In the genomic region with DNA sequence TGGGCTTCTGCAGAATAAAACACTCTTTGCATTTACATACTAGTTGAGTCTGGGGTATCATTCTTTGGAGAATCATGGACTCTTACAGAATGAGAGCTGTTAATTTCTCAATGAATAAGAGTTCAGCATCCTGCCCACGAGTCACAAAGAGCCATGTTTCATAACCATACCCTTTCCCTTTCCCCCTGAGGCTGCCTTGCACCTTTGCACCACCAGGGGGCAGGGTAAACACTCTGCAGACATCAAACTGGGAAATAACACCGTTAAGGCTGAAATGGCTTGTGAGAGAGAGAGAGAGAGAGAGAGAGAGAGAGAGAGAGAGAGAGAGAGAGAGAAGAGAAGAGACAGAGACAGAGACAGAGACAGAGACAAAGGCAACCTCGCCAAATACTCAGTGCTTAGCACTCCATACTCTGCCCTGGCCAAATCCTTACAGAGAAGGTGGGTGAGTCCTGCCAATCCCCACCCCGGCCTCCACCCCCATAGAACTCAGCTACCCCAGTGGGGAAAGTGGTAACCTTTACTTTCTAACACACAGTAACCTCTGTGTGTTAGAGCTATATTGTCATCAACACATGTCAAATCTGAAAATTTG, we compare ENCODE assay signal across 9 mouse cellular contexts. TPM values are rescaled to one million over a fixed set of nuclear protein-coding genes. Genes with fewer than 3 reads are reported as not detected.
DNase-seq lines count a peak whose midpoint lies in the region; ATAC-seq lines count a peak whose summit lies in the region.
"Had no signal": no experiment of that assay in that cellular context is flagged by ENCODE, and none has a peak within 500 bp of the region (broad histone marks: within the 10 kb centered on the region; RNA-seq: fewer than 3 reads in every experiment).

No protein-coding gene starts in this region.

- H3K9me3 ChIP-seq in hindbrain, embryonic 10.5 days = no peaks in the 10 kb centered on the region
- no peaks in the 10 kb centered on the region for H3K9me3 ChIP-seq in hindbrain, embryonic 16.5 days (ENCODE audit: control insufficient read depth, low read length)

- H3K27ac ChIP-seq in hindbrain, embryonic 10.5 days = no peak overlapping the region
- no peak overlapping the region for H3K27ac ChIP-seq in hindbrain, embryonic 16.5 days (ENCODE audit: low read depth, low read length)

- 40% methylated on average over 4 of the region's 4 CpGs for WGBS in hindbrain, embryonic 10.5 days
- WGBS in hindbrain, embryonic 16.5 days = 27% methylated on average over 4 of the region's 4 CpGs

- H3K4me3 ChIP-seq in hindbrain, embryonic 10.5 days = no peak overlapping the region
- H3K4me3 ChIP-seq in hindbrain, embryonic 16.5 days (ENCODE audit: low read length) = no peak overlapping the region
- H3K4me3 ChIP-seq: megakaryocyte, embryonic 14.5 days had no signal

- ATAC-seq in hindbrain, embryonic 16.5 days = no peak
- peak; percentile 61 for ATAC-seq in activated CD4-positive, CD25-positive, alpha-beta regulatory T cell, adult 4 months
- peak; percentile 83 for ATAC-seq in megakaryocyte progenitor cell, adult 5-6 weeks (replicated peaks; ENCODE audit: poor library complexity)

- peaks cover 37% of the 10 kb centered on the region for H3K4me1 ChIP-seq in hindbrain, embryonic 10.5 days (replicated peaks)
- peaks cover 16% of the 10 kb centered on the region for H3K4me1 ChIP-seq in hindbrain, embryonic 16.5 days (ENCODE audit: control insufficient read depth, insufficient read depth, low read depth, low read length)

- H3K4me2 ChIP-seq in hindbrain, embryonic 16.5 days (ENCODE audit: low read length) = no peak overlapping the region

- H3K9ac ChIP-seq in hindbrain, embryonic 16.5 days (ENCODE audit: low read depth, low read length) = no peak overlapping the region

- peaks cover 6% of the 10 kb centered on the region; the same call in 1 of the 2 replicates for H3K27me3 ChIP-seq in hindbrain, embryonic 10.5 days (ENCODE audit: insufficient read depth, poor library complexity, severe bottlenecking)
- no peaks in the 10 kb centered on the region for H3K27me3 ChIP-seq in hindbrain, embryonic 16.5 days (replicated peaks; ENCODE audit: control insufficient read depth, insufficient read depth, low read length)

- H3K36me3 ChIP-seq in hindbrain, embryonic 10.5 days = no peaks in the 10 kb centered on the region
- H3K36me3 ChIP-seq in hindbrain, embryonic 16.5 days (ENCODE audit: control insufficient read depth, insufficient read depth, low read length) = no peaks in the 10 kb centered on the region

- peak; percentile 82 for DNase-seq in hindbrain, embryonic 10.5 days (ENCODE audit: low spot score)
- DNase-seq in cerebellum, postnatal 4 days (ENCODE audit: low spot score in 2 of 2) = peak; percentile 75 to 85
- peak; percentile 70 for DNase-seq in gastrocnemius, postnatal 25 days
- peak; percentile 88 to 90 for DNase-seq in layer of hippocampus, postnatal 14 days (ENCODE audit: low spot score in 2 of 2)
- peak; percentile 56 to 70 for DNase-seq in spleen, postnatal 36 days (ENCODE audit: low spot score in 2 of 2)

RNA-seq across cellular contexts. Expression of a gene that starts 34.9 kb away (rescaled TPM):
- not detected in 2 replicates for polyA plus RNA-seq in hindbrain, embryonic 10.5 days (2016; fragmentation: Nextera tagmentation; extraction: Ambion mirVana)
- polyA plus RNA-seq in hindbrain, embryonic 16.5 days (2015; fragmentation: Nextera tagmentation; extraction: Ambion mirVana) = not detected in 2 replicates
- not detected for polyA plus RNA-seq in activated CD4-positive, CD25-positive, alpha-beta regulatory T cell, adult 4 months (2017; shearing (Covaris generic))
- total RNA-seq in gastrocnemius, postnatal 25 days (2021) = not detected
- total RNA-seq in layer of hippocampus, postnatal 14 days (2021) = not detected
- not detected in 2 replicates for total RNA-seq in megakaryocyte progenitor cell, adult 5-6 weeks (2015)
- not detected in 2 replicates for total RNA-seq in megakaryocyte progenitor cell, adult 5-6 weeks (2017)

RNA-seq across cellular contexts. Expression of a gene that starts 42.8 kb away (rescaled TPM):
- polyA plus RNA-seq in hindbrain, embryonic 10.5 days (2016; fragmentation: Nextera tagmentation; extraction: Ambion mirVana) = 14.7 and 14.8 TPM in 2 replicates
- polyA plus RNA-seq in hindbrain, embryonic 16.5 days (2015; fragmentation: Nextera tagmentation; extraction: Ambion mirVana) = 10.0 and 13.0 TPM in 2 replicates
- 1 to 10 TPM; 4.0 to 5.7 TPM for polyA plus RNA-seq in activated CD4-positive, CD25-positive, alpha-beta regulatory T cell, adult 4 months (2017; shearing (Covaris generic))
- 1 to 10 TPM; 3.3 to 3.8 TPM for total RNA-seq in gastrocnemius, postnatal 25 days (2021)
- 1 to 10 TPM; 5.9 to 6.2 TPM for total RNA-seq in layer of hippocampus, postnatal 14 days (2021)
- total RNA-seq in megakaryocyte progenitor cell, adult 5-6 weeks (2015) = 3.1 TPM in 2 replicates
- 0.62 and 2.7 TPM in 2 replicates for total RNA-seq in megakaryocyte progenitor cell, adult 5-6 weeks (2017)
